ENCODE assay signal across 10 mouse cellular contexts in genomic region chr13:6473401-6474190, GRCm38 (mm10).
A peak's percentile ranks its signal among the peaks of the same experiment; 100 is the strongest.
DNase-seq lines count a peak whose midpoint lies in the region; ATAC-seq lines count a peak whose summit lies in the region.
"Had no signal": no experiment of that assay in that cellular context is flagged by ENCODE, and none has a peak within 500 bp of the region (broad histone marks: within the 10 kb centered on the region; RNA-seq: fewer than 3 reads in every experiment).

No protein-coding gene starts in this region.

- 52% methylated on average over 12 of the region's 12 CpGs for WGBS in heart, embryonic 15.5 days
- WGBS in forebrain, embryonic 16.5 days = 35% methylated on average over 12 of the region's 12 CpGs
- WGBS in midbrain, embryonic 14.5 days = 11% methylated on average over 12 of the region's 12 CpGs
- WGBS in limb, embryonic 10.5 days = 85% methylated on average over 12 of the region's 12 CpGs

- H3K27me3 ChIP-seq in heart, embryonic 15.5 days = no peaks in the 10 kb centered on the region
- H3K27me3 ChIP-seq in forebrain, embryonic 16.5 days (replicated peaks; ENCODE audit: control insufficient read depth, insufficient read depth, low read length) = no peaks in the 10 kb centered on the region
- no peaks in the 10 kb centered on the region for H3K27me3 ChIP-seq in midbrain, embryonic 14.5 days (ENCODE audit: control insufficient read depth, insufficient read depth, low read length)
- H3K27me3 ChIP-seq in limb, embryonic 10.5 days (ENCODE audit: low read depth, poor library complexity, severe bottlenecking) = no peaks in the 10 kb centered on the region

- no peak overlapping the region for H3K9ac ChIP-seq in heart, embryonic 15.5 days
- no peak overlapping the region for H3K9ac ChIP-seq in forebrain, embryonic 16.5 days (replicated peaks; ENCODE audit: low read depth, low read length)
- no peak overlapping the region for H3K9ac ChIP-seq in midbrain, embryonic 14.5 days (replicated peaks; ENCODE audit: low read length)
- H3K9ac ChIP-seq: embryonic facial prominence, embryonic 13.5 days had no signal

- no peaks in the 10 kb centered on the region for H3K36me3 ChIP-seq in heart, embryonic 15.5 days
- no peaks in the 10 kb centered on the region for H3K36me3 ChIP-seq in forebrain, embryonic 16.5 days (ENCODE audit: control insufficient read depth, insufficient read depth)
- H3K36me3 ChIP-seq in midbrain, embryonic 14.5 days (ENCODE audit: control insufficient read depth, insufficient read depth, low read length) = no peaks in the 10 kb centered on the region
- H3K36me3 ChIP-seq in limb, embryonic 10.5 days = no peaks in the 10 kb centered on the region
- H3K36me3 ChIP-seq: embryonic facial prominence, embryonic 13.5 days had no signal

- no peak for DNase-seq in heart, adult 8-10 months (ENCODE audit: low spot score)
- DNase-seq in brain, adult 2 months (ENCODE audit: low read depth, low spot score) = peak; percentile 73
- peak; percentile 84 for DNase-seq in midbrain, embryonic 14.5 days
- DNase-seq in spleen, adult 12 weeks (ENCODE audit: low spot score) = no peak
- no peak for DNase-seq in limb, embryonic 10.5 days (ENCODE audit: low spot score)
- DNase-seq in layer of hippocampus, adult 18-20 months (ENCODE audit: low spot score in 2 of 2) = no peak
- DNase-seq: adrenal gland, adult 8-10 months had no signal

- 0 out of 2 replicates have a peak, but pooled peaks have one; percentile 36 for ATAC-seq in heart, embryonic 15.5 days (replicated peaks; ENCODE audit: insufficient number of reproducible peaks, insufficient read depth, low FRiP score, low read depth)
- peak; percentile 67 for ATAC-seq in forebrain, embryonic 16.5 days
- peak; percentile 87 for ATAC-seq in midbrain, embryonic 14.5 days (ENCODE audit: low FRiP score, low TSS enrichment)

- no peaks in the 10 kb centered on the region for H3K9me3 ChIP-seq in heart, embryonic 15.5 days (replicated peaks)
- H3K9me3 ChIP-seq in forebrain, embryonic 16.5 days (ENCODE audit: control insufficient read depth, low read length) = no peaks in the 10 kb centered on the region
- no peaks in the 10 kb centered on the region for H3K9me3 ChIP-seq in midbrain, embryonic 14.5 days (ENCODE audit: control insufficient read depth, low read length)
- H3K9me3 ChIP-seq in limb, embryonic 10.5 days (replicated peaks) = no peaks in the 10 kb centered on the region
- H3K9me3 ChIP-seq: embryonic facial prominence, embryonic 13.5 days had no signal

- H3K4me1 ChIP-seq in heart, embryonic 15.5 days (replicated peaks) = peaks cover 19% of the 10 kb centered on the region
- H3K4me1 ChIP-seq in forebrain, embryonic 16.5 days (replicated peaks; ENCODE audit: control insufficient read depth, insufficient read depth, low read length) = peaks cover 29% of the 10 kb centered on the region
- H3K4me1 ChIP-seq in midbrain, embryonic 14.5 days (ENCODE audit: control insufficient read depth, insufficient read depth, low read length) = peaks cover 30% of the 10 kb centered on the region
- H3K4me1 ChIP-seq in limb, embryonic 10.5 days = no peaks in the 10 kb centered on the region

- H3K27ac ChIP-seq in heart, embryonic 15.5 days = peak overlapping the region; percentile 69
- H3K27ac ChIP-seq in forebrain, embryonic 16.5 days (ENCODE audit: low read length) = no peak overlapping the region
- peak overlapping the region; percentile 74 for H3K27ac ChIP-seq in midbrain, embryonic 14.5 days (replicated peaks; ENCODE audit: low read depth, low read length)
- H3K27ac ChIP-seq in limb, embryonic 10.5 days = no peak overlapping the region
- H3K27ac ChIP-seq: embryonic facial prominence, embryonic 13.5 days had no signal

- H3K4me3 ChIP-seq in heart, embryonic 15.5 days = no peak overlapping the region
- no peak overlapping the region for H3K4me3 ChIP-seq in forebrain, embryonic 16.5 days (replicated peaks; ENCODE audit: low read length)
- no peak overlapping the region for H3K4me3 ChIP-seq in midbrain, embryonic 14.5 days (replicated peaks; ENCODE audit: low read depth, low read length)
- H3K4me3 ChIP-seq in limb, embryonic 10.5 days = no peak overlapping the region
- H3K4me3 ChIP-seq: embryonic facial prominence, embryonic 13.5 days had no signal

- H3K4me2 ChIP-seq in heart, embryonic 15.5 days = peak overlapping the region; percentile 29
- H3K4me2 ChIP-seq in forebrain, embryonic 16.5 days (ENCODE audit: low read length) = no peak overlapping the region
- H3K4me2 ChIP-seq in midbrain, embryonic 14.5 days (ENCODE audit: low read length) = peak overlapping the region; percentile 13; the same call in 1 of the 2 replicates
- H3K4me2 ChIP-seq: embryonic facial prominence, embryonic 13.5 days had no signal

Comparison
In these comparisons a context has a peak if more than half of its experiments do, and no peak if none do; other contexts are left out.
1. ATAC-seq: peak in every context shown above with its lines; median percentile 87 in midbrain, embryonic 14.5 days; 67 in forebrain, embryonic 16.5 days; 36 in heart, embryonic 15.5 days.
2. H3K27ac ChIP-seq: peak in heart, embryonic 15.5 days (single experiment) and midbrain, embryonic 14.5 days (single experiment); none in forebrain, embryonic 16.5 days (single experiment) and limb, embryonic 10.5 days (single experiment).
3. DNase-seq: peak in brain, adult 2 months (single experiment) and midbrain, embryonic 14.5 days (single experiment); none in heart, adult 8-10 months (single experiment), spleen, adult 12 weeks (single experiment), limb, embryonic 10.5 days (single experiment) and layer of hippocampus, adult 18-20 months (0 of 2).